Mouse (Mus musculus): ENCODE results near the gene Topbp1.

GRCm38 (mm10) chr9:103383576-103383975, 78.6 kb downstream of the Topbp1 start:
- no peak for TF ChIP-seq RAD21 (IDR thresholded peaks at IDR 0.05; ENCODE audit: low read depth, low read length)
- no peak for TF ChIP-seq HCFC1 (IDR thresholded peaks at IDR 0.05; ENCODE audit: low read depth, low read length)
- no peak for TF ChIP-seq ZNF384 (IDR thresholded peaks at IDR 0.05; ENCODE audit: low read depth, low read length)
- TF ChIP-seq E2F4 (IDR thresholded peaks at IDR 0.05; ENCODE audit: insufficient replicate concordance, low read depth, low read length): no peak
- 0 out of 2 replicates have a peak, but pooled peaks have one; percentile 38 for TF ChIP-seq CHD2 (IDR thresholded peaks at IDR 0.05; ENCODE audit: low read length)
- TF ChIP-seq CTCF (conservative IDR thresholded peaks at IDR 0.05 in 1 of 2, IDR thresholded peaks at IDR 0.05 in 1 of 2; ENCODE audit: low read depth in 2 of 2, low read length in 2 of 2): no peak
- no peak for TF ChIP-seq USF1 (IDR thresholded peaks at IDR 0.05; ENCODE audit: low read depth, low read length)
- TF ChIP-seq POLR2A (IDR thresholded peaks at IDR 0.05; ENCODE audit: low read depth, low read length): no peak
- TF ChIP-seq EP300 (IDR thresholded peaks at IDR 0.05; ENCODE audit: low read length): peak; percentile 75
- TF ChIP-seq RCOR1 (conservative IDR thresholded peaks at IDR 0.05; ENCODE audit: low read depth, low read length): 0 out of 2 replicates have a peak, but pooled peaks have one; percentile 33
- TF ChIP-seq MEF2A (IDR thresholded peaks at IDR 0.05; ENCODE audit: borderline replicate concordance, low read depth, low read length): peak; percentile 72; the same call in 1 of the 2 replicates
- TF ChIP-seq MYC (IDR thresholded peaks at IDR 0.05; ENCODE audit: low read depth, low read length): 0 out of 2 replicates have a peak, but pooled peaks have one; percentile 19
- no peak for TF ChIP-seq MAZ (IDR thresholded peaks at IDR 0.05; ENCODE audit: low read depth, low read length)
- TF ChIP-seq MAX (IDR thresholded peaks at IDR 0.05; ENCODE audit: low read length): no peak

All from CH12.LX (cell line).